Mouse (Mus musculus) heart, postnatal 0 days (tissue): ENCODE results near the gene Popdc3.

Source experiments
- CTCF ChIP-seq: IDR thresholded peaks from 2 replicates; pipeline ENCODE4 v1.5.1; 2016; ENCODE audit warnings: antibody characterized with exemption, control low read depth, low read depth
- EP300 ChIP-seq: IDR thresholded peaks from 2 replicates; pipeline ENCODE4 v1.6.1; 2016; ENCODE audit warnings: antibody characterized with exemption, low read depth

DNA sequence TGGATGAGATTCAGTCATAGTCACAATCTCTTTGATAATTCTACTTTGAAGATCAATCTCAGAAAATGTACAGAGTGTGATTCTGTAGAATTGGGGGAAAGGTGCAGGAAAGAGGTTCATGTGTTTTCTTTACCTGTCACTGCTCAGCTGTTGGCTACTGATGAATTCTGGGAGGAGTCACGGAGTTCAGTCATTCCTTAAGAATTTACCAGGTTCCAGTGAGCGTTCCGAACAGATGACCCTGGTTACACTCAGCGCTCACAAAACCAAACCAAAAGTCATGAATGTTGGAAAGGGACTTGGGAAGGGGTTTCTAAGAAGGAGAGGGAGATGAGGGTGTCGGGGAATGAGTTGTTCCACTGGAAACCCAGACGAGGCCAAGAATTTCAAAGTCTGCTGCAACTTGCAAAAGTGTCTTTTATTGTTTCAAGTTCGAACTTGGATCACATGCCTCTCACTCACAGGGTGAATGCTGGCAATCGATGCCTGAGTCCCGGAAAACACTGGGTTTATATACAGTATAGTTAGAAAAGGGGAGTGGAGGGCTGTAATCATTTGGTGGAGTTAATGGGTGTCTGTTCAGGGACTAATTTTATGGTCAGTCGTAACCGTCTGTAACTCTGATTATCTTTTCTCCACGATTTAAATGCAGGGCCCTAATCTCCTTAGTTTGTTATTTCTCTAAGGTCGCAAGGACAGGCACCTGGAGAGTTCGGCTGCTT lies 125.6 kb downstream of the Popdc3 start:
- TF ChIP-seq CTCF (no peak), EP300 (no peak)
